ENCODE assay signal across 15 mouse cellular contexts in genomic region chr17:10407031-10407722, GRCm38 (mm10).
A peak's percentile ranks its signal among the peaks of the same experiment; 100 is the strongest.
DNase-seq lines count a peak whose midpoint lies in the region; ATAC-seq lines count a peak whose summit lies in the region.
"Had no signal": no experiment of that assay in that cellular context is flagged by ENCODE, and none has a peak within 500 bp of the region (broad histone marks: within the 10 kb centered on the region; RNA-seq: fewer than 3 reads in every experiment).

No protein-coding gene starts in this region.

- intact Hi-C loops in gastrocnemius, postnatal 36 days (cut with DNase I): no loop called here

- no peak overlapping the region for H3K4me3 ChIP-seq in hindbrain, embryonic 10.5 days
- H3K4me3 ChIP-seq in hindbrain, embryonic 16.5 days (ENCODE audit: low read length): no peak overlapping the region
- H3K4me3 ChIP-seq: embryonic facial prominence, embryonic 15.5 days; kidney, embryonic 15.5 days; liver, embryonic 13.5 days had no signal

- H3K27me3 ChIP-seq in hindbrain, embryonic 10.5 days (ENCODE audit: insufficient read depth, poor library complexity, severe bottlenecking): peaks cover 1% of the 10 kb centered on the region; the same call in 1 of the 2 replicates
- H3K27me3 ChIP-seq in hindbrain, embryonic 16.5 days (replicated peaks; ENCODE audit: control insufficient read depth, insufficient read depth, low read length): no peaks in the 10 kb centered on the region
- H3K27me3 ChIP-seq: embryonic facial prominence, embryonic 15.5 days; liver, embryonic 13.5 days had no signal

- H3K9ac ChIP-seq in hindbrain, embryonic 16.5 days (ENCODE audit: low read depth, low read length): no peak overlapping the region
- H3K9ac ChIP-seq: embryonic facial prominence, embryonic 15.5 days; kidney, embryonic 15.5 days; liver, embryonic 13.5 days had no signal

- DNase-seq in gastrocnemius, postnatal 25 days: peak; percentile 49
- no peak for DNase-seq in gastrocnemius, postnatal 10 days
- no peak for DNase-seq in hindbrain, embryonic 10.5 days (ENCODE audit: low spot score)
- DNase-seq in adipocyte (ENCODE audit: low spot score): peak; percentile 92
- peak; percentile 16 to 25 for DNase-seq in gastrocnemius, postnatal 36 days
- DNase-seq in cerebellum, adult 11 months: no peak
- DNase-seq: cerebellum, adult 11-12 months; liver, embryonic 13.5 days; lung, postnatal 10 days; retina, postnatal 1 day had no signal

- no peaks in the 10 kb centered on the region for H3K36me3 ChIP-seq in hindbrain, embryonic 10.5 days
- no peaks in the 10 kb centered on the region for H3K36me3 ChIP-seq in hindbrain, embryonic 16.5 days (ENCODE audit: control insufficient read depth, insufficient read depth, low read length)
- H3K36me3 ChIP-seq: embryonic facial prominence, embryonic 15.5 days; G1E; kidney, embryonic 15.5 days; liver, embryonic 13.5 days had no signal

- H3K4me1 ChIP-seq in hindbrain, embryonic 10.5 days (replicated peaks): peaks cover 41% of the 10 kb centered on the region
- H3K4me1 ChIP-seq in hindbrain, embryonic 16.5 days (ENCODE audit: control insufficient read depth, insufficient read depth, low read depth, low read length): peaks cover 9% of the 10 kb centered on the region
- H3K4me1 ChIP-seq: kidney, embryonic 15.5 days; liver, embryonic 13.5 days had no signal

- no peaks in the 10 kb centered on the region for H3K9me3 ChIP-seq in hindbrain, embryonic 10.5 days
- H3K9me3 ChIP-seq in hindbrain, embryonic 16.5 days (ENCODE audit: control insufficient read depth, low read length): no peaks in the 10 kb centered on the region
- H3K9me3 ChIP-seq: embryonic facial prominence, embryonic 15.5 days; G1E; kidney, embryonic 15.5 days; liver, embryonic 13.5 days had no signal

- H3K4me2 ChIP-seq in hindbrain, embryonic 16.5 days (ENCODE audit: low read length): no peak overlapping the region
- H3K4me2 ChIP-seq: embryonic facial prominence, embryonic 15.5 days; kidney, embryonic 15.5 days; liver, embryonic 13.5 days had no signal

- H3K27ac ChIP-seq in hindbrain, embryonic 10.5 days: peak overlapping the region; percentile 6
- H3K27ac ChIP-seq in hindbrain, embryonic 16.5 days (ENCODE audit: low read depth, low read length): no peak overlapping the region
- H3K27ac ChIP-seq: embryonic facial prominence, embryonic 15.5 days; kidney, embryonic 15.5 days; liver, embryonic 13.5 days had no signal

- WGBS in hindbrain, embryonic 10.5 days: 70% methylated on average over 7 of the region's 7 CpGs
- 63% methylated on average over 7 of the region's 7 CpGs for WGBS in hindbrain, embryonic 16.5 days

- ATAC-seq in hindbrain, embryonic 16.5 days: no peak
- ATAC-seq: forebrain, embryonic 16.5 days had no signal

Comparison
In these comparisons a context has a peak if more than half of its experiments do, and no peak if none do; other contexts are left out.
1. DNase-seq: peak in gastrocnemius, postnatal 25 days (single experiment), adipocyte (single experiment) and gastrocnemius, postnatal 36 days (2 of 2); none in gastrocnemius, postnatal 10 days (single experiment), hindbrain, embryonic 10.5 days (single experiment) and cerebellum, adult 11 months (single experiment).